Mouse (Mus musculus) lung, adult 2 months (tissue): ENCODE results near the gene Irak2. TPM values are rescaled to one million over a fixed set of nuclear protein-coding genes. Genes with fewer than 3 reads are reported as not detected.

ENCODE experiments used
- DNase-seq: peaks from one replicate; pipeline ENCODE4 v3.0.0; 2022
- H3K4me1 ChIP-seq: fragments of 200-500 bp; 2 replicates; pipeline ENCODE4 v1.6.1; 2011; ENCODE audit warnings: low read length; ENCODE audit not compliant: control insufficient read depth, insufficient read depth
- H3K4me3 ChIP-seq: fragments of 200-500 bp; replicated peaks from 2 replicates; pipeline ENCODE3; 2011; ENCODE audit warnings: low read depth, mild to moderate bottlenecking, control low read depth, low read length; ENCODE audit errors: extremely low read depth
- CTCF ChIP-seq: fragments of 200-500 bp; IDR thresholded peaks from 2 replicates; pipeline ENCODE4 v1.5.1; 2011; ENCODE audit warnings: mild to moderate bottlenecking, low read length, control low read depth; ENCODE audit not compliant: insufficient read depth
- POLR2A ChIP-seq: fragments of 200-500 bp; IDR thresholded peaks from 2 replicates; pipeline ENCODE4 v1.6.1; 2011; ENCODE audit warnings: low read depth, mild to moderate bottlenecking, control low read depth, low read length, borderline replicate concordance; ENCODE audit errors: extremely low read depth
- WGBS: fragments of 180-500 bp; shearing (Covaris S2); methylation state at CpG from one replicate; pipeline ENCODE4 v1.1.7; 2018; 5-methylcytosine and 5-hydroxymethylcytosine counted together
- polyA plus RNA-seq: library from polyadenylated mRNA; depleted of rRNA; stranded (reverse); fragments of >200 nt; gene quantifications from 2 replicates; pipeline ENCODE4 v1.2.3, GENCODE M21; 2012

Gene Irak2
- polyA plus RNA-seq, 1 experiment = 48.8 TPM

- no peak for DNase-seq
- 73% methylated on average over 6 of the region's 6 CpGs for WGBS
Measured at GRCm38 (mm10) chr6:113608871-113609270, 29.4 kb upstream of the Irak2 start.

GRCm38 (mm10) chr6:113609293-113609692 lies 29.0 kb upstream of the Irak2 start:
- TF ChIP-seq POLR2A (no peak), CTCF (no peak)
- Histone ChIP-seq H3K4me3 (no peak overlapping the region), H3K4me1 (peaks cover 5% of the 10 kb centered on the region; the same call in 1 of the 2 replicates)
- no peak for DNase-seq
- 84% methylated on average over 7 of the region's 7 CpGs for WGBS

More at GRCm38 (mm10) chr6:113608871-113609270, 29.4 kb upstream of the Irak2 start:
- H3K4me3 ChIP-seq = no peak overlapping the region
- TF ChIP-seq CTCF = no peak
- TF ChIP-seq POLR2A = no peak
- H3K4me1 ChIP-seq = peaks cover 5% of the 10 kb centered on the region; the same call in 1 of the 2 replicates

GRCm38 (mm10) chr6:113612258-113612969 lies 25.9 kb upstream of the Irak2 start:
- WGBS = 79% methylated on average over 8 of the region's 8 CpGs
- H3K4me1 ChIP-seq = no peaks in the 10 kb centered on the region; the same call in 1 of the 2 replicates
- TF ChIP-seq POLR2A = no peak
- TF ChIP-seq CTCF = no peak
- H3K4me3 ChIP-seq = no peak overlapping the region
- DNase-seq = no peak

DNA sequence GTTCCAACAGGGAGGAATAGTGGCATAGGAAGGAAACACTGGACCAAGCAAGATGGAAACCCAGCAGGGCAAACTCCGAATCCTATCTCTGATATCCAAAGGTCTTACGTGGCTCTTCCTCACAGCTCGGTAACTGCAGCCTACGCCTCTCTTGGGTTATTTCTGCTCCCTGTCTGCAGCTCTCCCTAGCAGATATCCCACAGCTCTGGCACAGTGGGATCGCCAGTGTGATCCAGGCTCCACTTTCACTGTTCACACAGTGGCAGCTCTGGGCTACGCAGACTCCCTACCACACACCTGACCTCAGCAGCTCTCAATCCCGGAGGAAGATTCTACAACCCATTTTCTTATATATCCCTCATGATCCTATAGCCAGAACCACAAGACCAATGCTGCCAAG lies 24.1 kb upstream of the Irak2 start:
- no peaks in the 10 kb centered on the region; the same call in 1 of the 2 replicates for H3K4me1 ChIP-seq
- no peak overlapping the region for H3K4me3 ChIP-seq
- TF ChIP-seq CTCF (no peak), POLR2A (no peak)
- WGBS = 94% methylated on average over 7 of the region's 7 CpGs
- no peak for DNase-seq

DNA sequence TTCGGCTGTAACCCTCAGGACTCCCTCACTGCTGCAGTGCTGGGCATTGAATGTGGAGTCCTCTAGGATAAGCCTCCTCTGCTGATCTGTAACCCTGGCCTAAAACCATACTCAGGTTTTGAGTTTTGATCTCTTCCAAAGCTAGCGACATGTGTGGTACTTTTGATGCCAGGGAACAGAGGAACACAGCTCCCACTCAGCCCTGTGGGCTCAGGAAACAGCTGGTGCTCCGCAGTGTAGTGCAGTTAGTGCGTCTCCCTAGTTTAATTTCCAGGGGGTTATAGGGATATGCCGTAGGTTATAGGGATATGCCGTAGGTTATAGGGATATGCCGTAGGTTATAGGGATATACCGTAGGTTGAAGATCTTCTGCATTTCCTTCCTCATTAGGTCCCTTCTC lies 23.3 kb upstream of the Irak2 start:
- no peak for DNase-seq
- H3K4me3 ChIP-seq = no peak overlapping the region
- TF ChIP-seq CTCF = no peak
- 96% methylated on average over 8 of the region's 8 CpGs for WGBS
- no peaks in the 10 kb centered on the region; the same call in 1 of the 2 replicates for H3K4me1 ChIP-seq

DNA sequence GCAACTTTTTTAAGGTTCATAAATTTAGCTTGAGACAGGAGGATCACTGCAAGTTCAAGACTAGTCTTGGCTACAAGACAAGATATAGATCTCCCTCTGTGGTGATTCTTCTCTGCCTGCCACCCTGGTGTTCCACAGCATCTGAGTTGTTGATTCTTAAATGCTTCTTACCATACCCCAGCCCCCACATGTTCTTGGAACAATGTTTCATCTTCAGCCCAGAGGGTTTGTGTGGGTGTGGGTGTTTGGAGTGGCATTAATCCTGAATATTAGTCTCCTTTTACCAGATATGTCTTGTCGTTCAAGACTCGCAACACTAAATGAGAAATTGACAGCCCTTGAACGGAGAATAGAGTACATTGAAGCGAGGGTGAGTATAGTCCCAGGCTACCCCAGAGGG lies 22.8 kb upstream of the Irak2 start:
- no peak overlapping the region for H3K4me3 ChIP-seq
- no peak for DNase-seq
- WGBS = 94% methylated on average over 4 of the region's 4 CpGs
- no peak for TF ChIP-seq CTCF
- no peak for TF ChIP-seq POLR2A
- no peaks in the 10 kb centered on the region; the same call in 1 of the 2 replicates for H3K4me1 ChIP-seq

- DNase-seq = peak; percentile 17
- Histone ChIP-seq H3K4me1 (peaks cover 13% of the 10 kb centered on the region), H3K4me3 (peak overlapping the region; percentile 70)
- WGBS = 47% methylated on average over 5 of the region's 5 CpGs
- TF ChIP-seq POLR2A = no peak
- TF ChIP-seq CTCF = no peak
Measured at GRCm38 (mm10) chr6:113623386-113623785, 14.9 kb upstream of the Irak2 start.

DNA sequence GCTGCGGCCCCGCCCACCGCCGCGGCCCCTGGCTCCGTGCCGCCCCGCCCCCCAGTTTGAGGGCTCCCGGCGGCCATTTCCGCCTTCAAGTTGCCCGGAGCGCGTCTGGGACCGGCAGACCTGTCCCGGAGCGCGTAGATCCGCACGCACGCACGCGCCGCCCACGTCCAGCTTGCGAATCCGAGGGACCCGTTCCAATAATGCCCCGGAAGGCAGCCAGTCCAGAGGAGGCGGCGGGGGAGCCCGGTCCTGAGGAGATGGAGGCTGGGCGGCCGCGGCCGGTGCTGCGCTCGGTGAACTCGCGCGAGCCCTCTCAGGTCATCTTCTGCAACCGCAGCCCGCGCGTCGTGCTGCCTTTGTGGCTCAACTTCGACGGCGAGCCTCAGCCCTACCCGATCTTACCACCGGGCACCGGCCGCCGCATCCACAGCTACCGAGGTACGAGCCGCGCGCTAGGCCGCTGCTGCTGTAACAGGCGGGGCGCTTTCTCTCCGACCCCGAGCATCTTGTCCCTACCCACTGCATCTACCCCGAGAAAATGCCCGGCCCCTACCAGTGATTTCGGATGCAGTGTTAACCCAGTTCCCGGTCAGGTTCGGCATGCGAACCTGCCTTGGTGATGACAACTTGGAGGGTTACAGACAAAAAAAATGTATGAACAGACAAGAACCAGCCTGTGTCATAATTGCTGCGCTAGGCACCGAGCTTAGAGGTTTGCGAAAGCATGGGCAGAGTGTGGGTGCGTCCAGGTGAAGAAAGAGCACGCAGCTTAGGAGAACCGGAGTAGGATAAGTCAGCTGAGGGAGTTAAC lies 14.1 kb upstream of the Irak2 start, which contains the start of gene Vhl:
Gene Vhl, plus strand, starts transcription at position 19 of the 811 bp plus-strand sequence.
- TF ChIP-seq CTCF (no peak), POLR2A (peak; percentile 64)
- peak; percentile 87 for DNase-seq
- Histone ChIP-seq H3K4me1 (peaks cover 13% of the 10 kb centered on the region), H3K4me3 (peak within 1 kb of the TSS; percentile 70)
- 1% methylated on average over 70 of the region's 76 CpGs for WGBS

DNA sequence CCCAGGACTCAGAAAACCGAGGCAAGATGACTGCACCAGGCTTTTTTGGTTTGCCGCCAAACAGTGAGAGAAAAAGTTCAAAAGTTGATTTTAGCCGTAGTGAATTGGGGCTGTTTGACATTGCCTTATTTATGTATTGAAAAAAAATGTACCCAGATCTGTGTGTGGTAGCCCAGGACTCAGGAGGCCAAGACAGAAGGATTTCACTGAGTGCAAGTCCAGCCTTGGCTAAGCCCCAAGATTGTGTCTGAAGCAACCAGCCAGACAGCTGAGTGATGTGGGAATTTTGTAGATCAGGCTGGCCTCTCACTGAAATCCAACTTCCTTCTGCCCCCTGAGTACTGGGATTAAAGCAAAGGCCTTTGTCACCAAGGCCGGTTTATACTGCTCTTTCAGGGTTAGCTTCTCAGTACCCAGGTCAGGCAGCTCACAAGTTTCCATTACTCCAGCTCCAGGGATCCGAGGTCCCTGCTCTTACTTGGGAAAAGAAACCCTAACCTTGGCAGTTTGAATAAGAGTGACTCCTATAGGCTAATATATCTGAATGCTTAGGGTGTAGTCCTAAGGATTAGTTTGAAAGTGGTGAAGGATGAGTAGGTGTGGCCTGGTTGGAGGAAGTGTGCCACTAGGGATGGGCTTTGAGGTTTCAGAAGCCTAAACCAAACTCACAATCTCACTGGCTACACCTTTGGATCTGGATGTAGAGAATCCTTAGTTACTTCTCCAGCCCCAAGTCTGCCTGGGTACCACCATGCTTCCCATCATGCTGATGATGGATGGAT lies 13.1 kb upstream of the Irak2 start:
- no peak for DNase-seq
- no peak for TF ChIP-seq POLR2A
- TF ChIP-seq CTCF = no peak
- 45% methylated on average over 5 of the region's 5 CpGs for WGBS
- no peak overlapping the region for H3K4me3 ChIP-seq
- peaks cover 16% of the 10 kb centered on the region for H3K4me1 ChIP-seq
